8 mouse cellular contexts compared by ENCODE assay signal in genomic region chr17:21535096-21536001, GRCm38 (mm10). TPM values are rescaled to one million over a fixed set of nuclear protein-coding genes. Genes with fewer than 3 reads are reported as not detected.
DNase-seq lines count a peak whose midpoint lies in the region; ATAC-seq lines count a peak whose summit lies in the region.

Zfp52 (plus strand) TSS chr17:21535539.

- peak; percentile 71 for ATAC-seq in limb, embryonic 11.5 days (ENCODE audit: insufficient number of reproducible peaks, low FRiP score, low TSS enrichment, low read depth)
- ATAC-seq in midbrain, embryonic 11.5 days (ENCODE audit: low FRiP score): peak; percentile 23

- peak within 1 kb of the TSS; percentile 55 for H3K27ac ChIP-seq in embryonic facial prominence, embryonic 10.5 days (replicated peaks)
- no peak within 1 kb of the TSS for H3K27ac ChIP-seq in limb, embryonic 11.5 days (replicated peaks; ENCODE audit: low read depth, low read length)
- H3K27ac ChIP-seq in midbrain, embryonic 11.5 days (ENCODE audit: low read depth, low read length): no peak within 1 kb of the TSS

- peak within 1 kb of the TSS; percentile 62 for H3K4me3 ChIP-seq in embryonic facial prominence, embryonic 10.5 days
- peak within 1 kb of the TSS; percentile 28 for H3K4me3 ChIP-seq in limb, embryonic 11.5 days (ENCODE audit: low read depth, low read length)
- peak within 1 kb of the TSS; percentile 30 for H3K4me3 ChIP-seq in midbrain, embryonic 11.5 days (ENCODE audit: low read depth, low read length)

- peak within 1 kb of the TSS; percentile 51 for H3K4me2 ChIP-seq in limb, embryonic 11.5 days (ENCODE audit: low read depth, severe bottlenecking)
- peak within 1 kb of the TSS; percentile 51 for H3K4me2 ChIP-seq in midbrain, embryonic 11.5 days

- H3K36me3 ChIP-seq in embryonic facial prominence, embryonic 10.5 days (replicated peaks): no peaks in the 10 kb centered on the region
- no peaks in the 10 kb centered on the region for H3K36me3 ChIP-seq in limb, embryonic 11.5 days (ENCODE audit: control insufficient read depth, insufficient read depth, low read length)
- no peaks in the 10 kb centered on the region for H3K36me3 ChIP-seq in midbrain, embryonic 11.5 days (ENCODE audit: control insufficient read depth, insufficient read depth, low read length)

- DNase-seq in A20 (ENCODE audit: low read depth, low spot score): peak; percentile 90
- DNase-seq in adrenal gland, adult 8-10 months: peak; percentile 70
- DNase-seq in embryonic facial prominence, embryonic 10.5 days (ENCODE audit: low spot score): peak; percentile 70
- DNase-seq in heart, adult 18-20 months: peak; percentile 82 to 84
- peak; percentile 68 for DNase-seq in kidney, adult 11 months
- peak; percentile 63 for DNase-seq in limb, embryonic 11.5 days (ENCODE audit: low spot score)
- peak; percentile 89 for DNase-seq in midbrain, embryonic 11.5 days (ENCODE audit: low spot score, missing footprints)
- peak; percentile 63 to 72 for DNase-seq in spleen, adult 18-20 months

- peaks cover 28% of the 10 kb centered on the region for H3K4me1 ChIP-seq in embryonic facial prominence, embryonic 10.5 days
- no peaks in the 10 kb centered on the region for H3K4me1 ChIP-seq in limb, embryonic 11.5 days (ENCODE audit: control insufficient read depth, insufficient read depth, low read length)
- peaks cover 5% of the 10 kb centered on the region; the same call in 1 of the 2 replicates for H3K4me1 ChIP-seq in midbrain, embryonic 11.5 days (ENCODE audit: control insufficient read depth, insufficient read depth, low read length)

- 4% methylated on average over 21 of the region's 21 CpGs for WGBS in embryonic facial prominence, embryonic 10.5 days
- 5% methylated on average over 21 of the region's 21 CpGs for WGBS in limb, embryonic 11.5 days
- WGBS in midbrain, embryonic 11.5 days: 4% methylated on average over 21 of the region's 21 CpGs

- peak within 1 kb of the TSS; percentile 9 for H3K9ac ChIP-seq in limb, embryonic 11.5 days (ENCODE audit: low read length)
- H3K9ac ChIP-seq in midbrain, embryonic 11.5 days (ENCODE audit: low read length): peak within 1 kb of the TSS; percentile 53

- no peaks in the 10 kb centered on the region for H3K27me3 ChIP-seq in embryonic facial prominence, embryonic 10.5 days (replicated peaks; ENCODE audit: low read depth, poor library complexity, severe bottlenecking)
- H3K27me3 ChIP-seq in limb, embryonic 11.5 days (ENCODE audit: control insufficient read depth, insufficient read depth, low read length): no peaks in the 10 kb centered on the region
- no peaks in the 10 kb centered on the region for H3K27me3 ChIP-seq in midbrain, embryonic 11.5 days (ENCODE audit: control insufficient read depth, insufficient read depth, low read length)

- H3K9me3 ChIP-seq in embryonic facial prominence, embryonic 10.5 days: no peaks in the 10 kb centered on the region
- no peaks in the 10 kb centered on the region for H3K9me3 ChIP-seq in limb, embryonic 11.5 days (ENCODE audit: control insufficient read depth, low read length)
- H3K9me3 ChIP-seq in midbrain, embryonic 11.5 days (ENCODE audit: control insufficient read depth, low read length): no peaks in the 10 kb centered on the region

RNA-seq across cellular contexts. Expression of gene Zfp52, which starts in this region (rescaled TPM):
- total RNA-seq in adrenal gland, adult 8-10 months (2022): 10 to 100 TPM; 29.8 to 42.1 (median 33.2) TPM
- 2.8 and 3.0 TPM in 2 replicates for polyA plus RNA-seq in embryonic facial prominence, embryonic 10.5 days (2016; fragmentation: Nextera tagmentation; extraction: Ambion mirVana)
- 1 to 10 TPM; 5.1 to 5.8 TPM for total RNA-seq in heart, adult 18-20 months (2021)
- polyA plus RNA-seq in limb, embryonic 11.5 days (2014; fragmentation: Nextera tagmentation; extraction: Ambion mirVana): 1.9 and 2.5 TPM in 2 replicates
- 1.6 TPM in 2 replicates for polyA plus RNA-seq in midbrain, embryonic 11.5 days (2014; fragmentation: Nextera tagmentation; extraction: Ambion mirVana)

Comparison
In these comparisons a context has a peak if more than half of its experiments do, and no peak if none do; other contexts are left out.
1. RNA of gene Zfp52 (total RNA-seq): 29.8 to 42.1 TPM in adrenal gland, adult 8-10 months; 5.1 to 5.8 TPM in heart, adult 18-20 months; every median in the first group is over 4 times any median in the second.
2. Peak in every context shown above with its lines, with median percentiles within 50 percentile points of each other: DNase-seq and H3K4me3 ChIP-seq.